Mouse (Mus musculus) right cerebral cortex, postnatal 10 days (tissue): ENCODE measurements around the gene Acr.

Experiments
- DNase-seq, 2 experiments: peaks; one replicate each; pipeline ENCODE4 v3.0.0; 2021; ENCODE audit warnings: low spot score in 2 of 2

Gene Acr

GRCm38 (mm10) chr15:89547824-89548601, 20.1 kb upstream of the Acr start:
- peak; percentile 61 to 63 for DNase-seq

- peak; percentile 81 for DNase-seq
These were observed 19.3 kb upstream of the Acr start for GRCm38 (mm10) chr15:89548837-89549236.

GRCm38 (mm10) chr15:89550506-89550905, 17.6 kb upstream of the Acr start:
- no peak for DNase-seq

GRCm38 (mm10) chr15:89551733-89552132, 16.4 kb upstream of the Acr start:
- no peak for DNase-seq

GRCm38 (mm10) chr15:89555591-89555990, 12.5 kb upstream of the Acr start:
- DNase-seq: no peak

- no peak for DNase-seq
These were observed 11.5 kb upstream of the Acr start for GRCm38 (mm10) chr15:89556401-89557178.

GRCm38 (mm10) chr15:89557179-89557995, 10.7 kb upstream of the Acr start:
- DNase-seq: no peak

- DNase-seq: no peak
These were observed 10.1 kb upstream of the Acr start for GRCm38 (mm10) chr15:89557996-89558390.

- DNase-seq: no peak
These were observed 8.9 kb upstream of the Acr start for GRCm38 (mm10) chr15:89559202-89559731.

GRCm38 (mm10) chr15:89572147-89572546, 4.0 kb downstream of the Acr start:
- no peak for DNase-seq

- peak in 1 of 2 experiments; percentile 11 for DNase-seq
These were observed 14.4 kb downstream of the Acr start for GRCm38 (mm10) chr15:89582494-89582893.

GRCm38 (mm10) chr15:89585101-89585500, 17.0 kb downstream of the Acr start:
- DNase-seq: no peak

- DNase-seq: no peak
These were observed 17.5 kb downstream of the Acr start for GRCm38 (mm10) chr15:89585631-89586030.

- DNase-seq: no peak
These were observed 21.0 kb downstream of the Acr start for GRCm38 (mm10) chr15:89589146-89589545.

GRCm38 (mm10) chr15:89591317-89591716, 23.2 kb downstream of the Acr start:
- peak in 1 of 2 experiments; percentile 54 for DNase-seq

GRCm38 (mm10) chr15:89591723-89592455, 23.8 kb downstream of the Acr start, which contains the start of gene Rabl2:
Rabl2 (minus strand) TSS chr15:89591923.
- peak; percentile 91 to 93 for DNase-seq

- peak in 1 of 2 experiments; percentile 21 for DNase-seq
These were observed 24.4 kb downstream of the Acr start for GRCm38 (mm10) chr15:89592548-89592947.

GRCm38 (mm10) chr15:89605822-89606570, 37.9 kb downstream of the Acr start:
- DNase-seq: no peak

GRCm38 (mm10) chr15:89607480-89607879, 39.4 kb downstream of the Acr start:
- no peak for DNase-seq

- DNase-seq: no peak
These were observed 39.8 kb downstream of the Acr start for GRCm38 (mm10) chr15:89607888-89608287.
